Mouse (Mus musculus) frontal cortex, postnatal 36 days (tissue): ENCODE data around the gene Dag1.
"Not testable (repeated sequence)": the region's sequence is repeated elsewhere in the genome, so short reads cannot be mapped to it uniquely, and the experiment has no call there.

Source experiments
- DNase-seq, 2 experiments: peaks; one replicate each; pipeline ENCODE4 v3.0.0; 2022; ENCODE audit warnings: low spot score in 2 of 2

Dag1 gene

DNA sequence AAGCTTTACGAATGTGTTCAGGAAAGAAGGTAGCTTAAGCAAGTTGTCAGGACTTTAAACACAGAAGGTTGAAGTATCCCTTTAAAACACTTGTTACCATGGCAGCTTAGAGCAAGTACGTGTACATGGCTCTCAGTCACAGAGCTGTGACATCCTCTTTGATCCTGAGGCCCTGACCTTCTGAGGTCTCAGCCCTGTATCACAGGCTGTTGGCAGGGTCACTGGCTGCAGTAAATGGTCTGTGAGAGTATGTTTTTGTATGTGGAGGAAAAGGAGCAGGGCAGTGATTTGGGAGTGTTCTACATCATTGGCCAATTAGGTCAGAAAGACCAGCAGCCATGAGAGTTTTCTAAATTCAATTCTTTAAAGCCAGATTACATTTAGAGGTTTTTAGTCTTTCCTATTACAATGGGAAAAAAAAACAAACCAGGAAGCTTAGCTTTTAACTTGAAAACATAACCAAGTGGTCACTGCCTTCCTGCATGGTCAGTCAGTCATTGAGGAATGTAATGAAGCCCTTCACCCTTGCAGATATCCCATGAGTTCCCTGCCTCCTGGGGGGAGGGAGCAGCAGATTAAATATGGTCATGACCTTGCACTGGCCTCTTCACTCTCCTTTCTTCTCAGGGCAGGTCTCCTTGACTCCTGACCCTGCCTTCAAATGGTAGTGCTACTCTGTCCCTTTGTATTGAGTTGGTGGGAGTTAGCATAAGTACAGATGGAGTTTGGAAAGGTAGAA is 35.7 kb downstream of the Dag1 start:
- no peak for DNase-seq

DNA sequence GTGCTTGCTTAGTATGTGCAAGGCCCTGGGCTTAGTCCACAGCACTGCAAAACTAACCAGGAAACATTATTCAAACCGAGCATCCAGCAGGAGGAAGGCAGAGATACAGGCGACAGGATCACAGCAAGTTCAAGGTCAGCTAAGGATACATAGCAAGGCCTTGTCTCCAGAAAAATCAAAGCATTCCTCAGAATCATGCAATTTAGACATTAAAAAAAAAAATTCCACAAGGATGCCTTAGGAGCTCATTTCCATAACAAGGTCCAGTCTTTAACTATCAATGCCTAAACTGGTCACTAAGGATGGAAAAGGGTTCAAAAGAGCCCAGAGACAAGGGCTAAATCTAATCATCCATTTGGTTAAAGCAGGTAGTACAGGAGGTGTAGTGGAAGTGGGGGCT is 38.6 kb downstream of the Dag1 start:
- no peak for DNase-seq

DNA sequence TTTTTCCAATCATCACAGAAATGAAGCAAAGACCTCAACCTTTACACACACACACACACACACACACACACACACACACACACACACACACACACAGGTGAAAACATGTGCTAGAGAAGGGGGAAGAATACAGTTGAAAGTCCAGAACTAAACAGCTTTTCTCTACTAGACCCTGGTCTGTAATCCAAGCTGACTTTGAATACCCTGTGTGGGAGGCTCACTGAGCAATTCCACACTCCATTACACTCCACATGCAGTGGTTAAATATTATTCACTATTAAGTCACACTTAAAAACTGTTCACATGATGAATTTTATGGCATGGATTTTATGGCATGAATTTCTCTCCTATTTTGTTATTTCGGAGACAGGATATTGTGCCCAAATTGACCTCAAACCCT is 40.1 kb downstream of the Dag1 start:
- DNase-seq, result no peak

- DNase-seq, result no peak
These were observed 42.2 kb downstream of the Dag1 start for GRCm38 (mm10) chr9:108221566-108221965.

GRCm38 (mm10) chr9:108220380-108220774 is 43.4 kb downstream of the Dag1 start:
- peak in 1 of 2 experiments; percentile 69 for DNase-seq

GRCm38 (mm10) chr9:108219766-108220379 is 43.9 kb downstream of the Dag1 start:
- no peak for DNase-seq

- DNase-seq, result no peak
These were observed 45.7 kb downstream of the Dag1 start for GRCm38 (mm10) chr9:108217936-108218543.

DNA sequence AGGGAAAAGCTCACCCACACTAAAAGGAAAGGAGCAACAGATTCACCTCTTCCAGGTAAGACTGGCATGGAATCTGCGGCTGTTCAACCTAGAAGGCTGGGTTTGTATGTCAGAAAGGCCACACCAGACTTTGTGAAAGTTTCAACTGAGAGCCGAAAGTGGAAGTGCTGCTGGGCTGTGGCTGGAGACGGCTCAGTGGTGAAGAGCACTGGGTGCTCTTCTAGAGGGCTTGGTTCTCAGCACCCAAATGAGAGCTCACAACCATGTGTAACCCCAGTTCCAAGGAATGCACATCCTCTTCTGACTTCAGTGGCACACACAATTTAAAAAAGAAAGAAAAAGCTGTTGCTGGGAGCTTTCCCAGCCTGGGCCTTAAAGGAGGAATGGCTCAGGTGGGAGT is 46.4 kb downstream of the Dag1 start:
- DNase-seq, result no peak

DNA sequence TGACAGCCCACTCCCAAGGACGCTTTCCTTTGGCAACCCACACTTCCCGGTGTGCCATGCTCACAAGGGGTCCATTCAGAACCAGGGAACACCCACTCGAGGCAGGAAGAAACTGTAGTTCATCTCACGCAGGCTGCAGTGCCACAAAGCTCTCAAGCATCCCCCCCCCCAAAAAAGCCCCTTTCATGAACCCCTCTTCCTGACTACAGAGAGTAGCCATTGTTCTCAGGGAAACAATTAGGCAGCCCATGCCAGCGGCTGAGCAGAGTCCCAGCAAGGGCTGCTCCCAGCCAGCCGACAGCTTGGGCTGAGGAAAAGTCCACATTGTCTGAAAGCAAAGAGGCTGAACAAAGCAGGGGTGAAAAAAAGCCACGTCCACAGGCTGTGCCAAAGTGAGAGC is 50.7 kb downstream of the Dag1 start:
- DNase-seq, result no peak

DNA sequence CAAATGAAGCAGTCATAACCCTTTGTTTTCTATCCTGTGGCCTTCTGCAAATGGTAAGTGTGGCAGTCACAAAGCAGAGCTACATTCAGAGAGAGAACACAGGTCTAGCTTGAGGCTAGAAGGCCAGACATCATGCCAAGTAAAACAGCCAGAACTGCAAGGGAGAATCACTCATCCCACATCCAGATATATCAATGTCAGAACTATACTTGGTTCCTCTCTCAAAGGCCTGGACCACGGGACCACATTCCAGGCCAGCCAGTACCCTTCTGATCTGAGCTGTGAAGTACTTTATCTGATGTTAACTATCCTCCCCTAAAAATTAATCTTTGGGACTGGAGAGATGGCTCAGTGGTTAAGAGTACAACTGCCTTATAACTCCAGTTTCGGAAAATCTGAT is 51.3 kb downstream of the Dag1 start:
- no peak for DNase-seq

DNA sequence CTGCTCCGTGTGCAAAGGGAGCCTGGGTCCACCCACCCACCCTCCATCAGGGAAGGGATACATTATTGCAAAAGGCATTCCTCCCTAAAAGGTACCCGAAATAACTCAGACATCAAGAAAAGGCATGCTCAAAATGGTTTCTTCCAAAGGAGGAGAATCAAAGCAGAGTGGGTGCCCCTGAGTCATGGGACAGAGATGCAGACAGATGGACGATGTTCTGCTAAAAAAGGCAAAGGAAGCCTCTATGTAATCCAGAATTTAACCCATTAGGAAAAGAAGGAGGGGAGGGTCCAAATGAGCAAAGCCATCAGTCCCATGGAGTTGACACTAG is 58.2 kb downstream of the Dag1 start:
- DNase-seq, result peak in 1 of 2 experiments; percentile 73

GRCm38 (mm10) chr9:108204884-108205570 is 58.7 kb downstream of the Dag1 start:
- no peak for DNase-seq

DNA sequence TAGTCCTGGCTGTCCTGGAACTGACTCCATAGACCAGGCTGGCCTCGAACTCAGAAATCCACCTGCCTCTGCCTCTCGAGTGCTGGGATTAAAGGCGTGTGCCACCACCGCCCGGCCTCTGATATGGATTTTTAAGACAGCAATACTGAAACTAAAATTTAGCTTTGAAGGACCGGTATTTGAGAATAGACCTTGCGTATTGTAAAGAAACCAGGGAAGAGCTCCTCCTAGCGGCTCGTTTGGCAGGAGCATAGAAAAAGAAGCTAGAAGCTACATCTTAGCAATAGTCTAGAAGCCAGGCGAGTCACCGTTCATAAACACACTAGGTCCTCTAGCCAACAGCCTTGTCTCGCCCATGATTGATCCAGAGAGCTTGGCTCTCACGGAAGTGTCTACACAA is 60.7 kb downstream of the Dag1 start:
- DNase-seq, result peak; percentile 69 to 86

DNA sequence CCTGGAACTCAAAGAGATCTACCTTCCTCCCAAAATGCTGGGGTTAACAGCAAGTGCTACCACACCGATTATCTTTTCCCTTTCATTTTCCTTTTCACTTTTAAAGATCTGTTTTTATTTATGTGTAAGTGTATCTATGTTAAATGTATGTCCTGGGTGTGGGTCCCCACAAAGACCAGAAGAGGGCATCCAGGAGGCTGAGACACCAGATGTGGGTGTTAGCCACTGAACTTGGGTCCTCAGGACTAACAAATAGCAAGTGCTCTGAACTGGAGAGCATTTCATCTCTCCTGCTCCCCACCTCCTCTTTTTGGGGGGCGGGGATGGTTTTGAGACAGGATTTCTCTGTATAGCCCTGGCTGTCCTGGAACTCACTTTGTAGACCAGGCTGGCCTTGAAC is 61.6 kb downstream of the Dag1 start:
- DNase-seq, result no peak

DNA sequence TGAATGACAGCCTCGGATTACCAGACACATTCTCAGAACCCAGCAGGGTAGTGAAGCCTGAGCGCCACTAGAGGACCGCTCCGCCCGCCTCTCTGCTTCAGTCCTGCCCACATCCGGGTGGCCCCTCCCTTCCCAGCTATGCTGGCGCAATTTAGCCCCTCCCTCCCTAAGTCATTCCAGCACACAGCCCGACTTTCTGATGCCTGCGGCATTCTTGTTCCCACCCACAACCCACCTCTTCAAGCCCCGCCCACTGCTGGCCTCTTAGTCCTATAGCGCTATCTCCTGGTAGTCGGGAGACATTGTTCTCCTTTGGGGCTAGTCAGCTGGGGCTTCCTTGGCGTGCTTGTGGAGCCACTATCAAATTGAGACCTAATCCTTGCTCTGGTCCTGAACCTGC is 62.6 kb downstream of the Dag1 start:
- peak; percentile 90 to 93 for DNase-seq

- no peak for DNase-seq
These were observed 65.1 kb downstream of the Dag1 start for GRCm38 (mm10) chr9:108198621-108199020.

DNA sequence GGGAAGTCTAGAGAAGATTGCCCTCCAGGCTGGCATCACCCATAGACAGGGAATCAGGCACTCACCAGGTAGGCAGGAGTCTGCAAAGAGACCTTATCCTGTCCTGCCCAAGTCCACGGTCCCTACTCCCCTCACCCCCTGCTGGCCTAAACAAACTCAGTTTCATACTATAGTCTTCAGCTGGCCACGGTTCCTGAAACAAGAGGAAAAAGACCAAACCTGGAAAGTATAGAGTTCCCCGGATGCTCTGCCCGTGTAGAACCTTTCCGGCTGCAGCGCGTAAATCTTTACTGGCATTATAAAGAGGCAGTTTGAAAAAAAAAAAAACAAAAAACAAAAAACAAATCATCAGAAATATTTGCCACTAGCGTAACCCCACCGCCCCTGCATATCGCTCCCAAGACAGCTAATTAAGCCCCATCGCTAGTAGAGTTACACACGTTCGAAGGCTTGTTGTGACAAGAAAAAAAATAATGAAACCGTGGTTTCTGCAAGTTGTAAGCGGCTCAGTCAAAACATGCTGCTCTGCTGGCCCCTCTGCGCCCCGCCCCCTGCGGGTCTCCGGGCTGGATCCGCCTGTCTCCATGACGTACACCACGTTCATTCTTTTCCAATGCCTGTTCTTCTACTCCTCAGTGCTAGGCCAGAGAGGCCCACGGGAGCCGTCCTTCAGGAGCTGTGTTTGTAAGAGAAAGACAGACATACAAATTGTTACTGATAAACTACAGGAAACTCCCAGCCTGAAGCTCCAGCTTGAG is 66.7 kb downstream of the Dag1 start:
- DNase-seq, result no peak

- not testable (repeated sequence) for DNase-seq
These were observed 67.5 kb downstream of the Dag1 start for GRCm38 (mm10) chr9:108196222-108196621.

DNA sequence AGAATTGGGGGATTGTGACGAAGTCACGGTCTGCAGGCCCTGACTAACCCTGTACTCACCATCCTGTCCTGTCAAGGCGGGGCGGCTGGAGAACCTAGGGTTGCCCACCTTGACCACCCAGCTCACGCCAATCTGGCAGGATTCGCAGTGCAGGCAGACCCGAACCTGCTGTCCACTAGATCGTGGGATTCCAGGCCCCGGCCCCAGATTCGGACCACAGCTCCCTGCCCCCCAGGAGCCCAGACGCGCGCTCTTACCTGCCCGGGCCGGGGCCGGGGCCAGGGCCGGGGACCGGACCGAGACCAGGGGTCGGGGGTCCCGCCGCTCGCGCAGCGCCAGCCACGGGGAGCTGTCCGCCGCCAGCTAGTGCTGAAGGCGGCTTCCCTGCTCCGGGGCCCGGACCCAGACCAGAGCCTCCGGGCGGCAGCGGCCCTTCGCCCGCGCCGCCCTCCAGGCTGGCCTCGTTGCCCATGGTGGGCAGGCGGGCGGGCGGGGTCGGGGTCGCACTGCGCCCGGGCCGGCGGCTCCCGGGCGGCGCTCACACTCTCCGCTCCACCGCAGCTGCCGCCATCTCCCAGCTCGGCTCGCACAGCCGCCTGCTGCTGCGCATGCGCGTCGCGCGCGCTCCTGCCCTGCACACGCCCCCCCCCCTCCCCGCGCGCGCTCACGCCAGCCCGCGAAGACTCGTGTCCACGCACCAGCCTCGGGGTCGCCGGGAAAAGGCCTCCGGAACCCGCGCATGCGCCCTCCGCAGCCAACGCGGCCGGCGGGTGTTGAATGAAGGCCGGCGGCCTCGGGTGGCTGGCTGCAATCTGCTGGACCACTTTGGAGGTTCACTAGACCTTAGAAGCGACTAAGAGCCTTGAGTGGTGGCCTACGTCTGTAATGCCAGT is 73.7 kb downstream of the Dag1 start, which contains the start of gene Bsn:
Bsn (minus strand) TSS at position 598 of the 893 bp plus-strand sequence.
- peak; percentile 73 to 78 for DNase-seq

GRCm38 (mm10) chr9:108189488-108189786 is 74.3 kb downstream of the Dag1 start:
- DNase-seq, result no peak

- no peak for DNase-seq
These were observed 74.7 kb downstream of the Dag1 start for GRCm38 (mm10) chr9:108189023-108189422.
